Mouse (Mus musculus) bone marrow macrophage, adult 2 months (primary cell): ENCODE data around the gene Fam136a.

Experiments
- CTCF ChIP-seq: IDR thresholded peaks from 2 replicates; pipeline ENCODE4 v1.5.1; 2012; ENCODE audit warnings: low read depth, mild to moderate bottlenecking, low read length, moderate library complexity
- POLR2A ChIP-seq: IDR thresholded peaks from 2 replicates; pipeline ENCODE4 v1.6.1; 2012; ENCODE audit warnings: mild to moderate bottlenecking, low read depth, low read length, borderline replicate concordance

GRCm38 (mm10) chr6:86402681-86403607 is 37.5 kb downstream of the Fam136a start:
- TF ChIP-seq CTCF (no peak), POLR2A (no peak)
